Mouse (Mus musculus) cerebellum, postnatal 36 days (tissue): ENCODE measurements around the gene Rbm14.

ENCODE experiments used
- DNase-seq, 2 experiments: peaks; one replicate each; pipeline ENCODE4 v3.0.0; 2021 to 2022; ENCODE audit warnings: mixed read lengths in 2 of 2

Rbm14 gene

DNA sequence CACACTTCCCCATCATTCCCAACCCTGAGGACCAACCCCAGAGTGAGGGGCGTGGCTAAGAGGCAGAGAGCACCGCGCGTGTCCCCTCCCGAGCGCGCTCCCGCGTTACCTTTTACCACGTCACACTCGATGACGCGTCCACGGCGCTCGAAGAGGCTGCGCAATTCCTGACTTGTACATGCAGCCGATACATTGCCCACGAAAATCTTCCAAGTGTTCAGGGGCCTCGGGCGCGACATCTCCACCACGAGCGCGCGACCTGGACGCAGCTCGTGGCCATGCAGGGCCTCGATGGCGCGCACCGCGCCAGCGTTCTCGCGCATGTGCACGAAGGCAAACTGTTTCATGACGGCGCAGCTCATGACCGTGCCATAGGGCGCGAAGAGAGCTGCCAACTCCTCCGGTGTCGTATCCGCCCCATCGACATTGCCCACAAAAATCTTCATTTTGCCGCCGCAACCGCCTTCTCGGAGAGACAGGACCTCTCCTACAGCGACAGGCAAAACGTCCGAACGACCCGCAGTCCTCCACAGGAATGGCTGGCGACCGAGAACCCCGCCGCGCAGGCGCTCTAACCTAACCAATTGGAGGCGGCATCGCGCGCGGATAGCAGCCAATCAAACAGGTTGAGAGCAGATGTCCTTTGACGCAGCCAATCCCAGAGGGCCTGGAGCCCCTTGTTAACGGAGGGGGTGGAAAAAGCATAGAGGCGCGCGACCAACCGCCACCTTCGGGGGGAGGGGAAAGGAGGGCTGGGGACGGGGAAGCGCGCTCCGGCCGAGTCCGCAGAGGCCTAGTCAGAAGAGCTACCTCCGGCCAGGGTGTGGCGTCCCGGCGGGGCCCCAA lies at the start of gene Rbm14, which contains the start of gene Gm21992:
Gene Rbm14, minus strand, starts transcription at position 572 of the 846 bp plus-strand sequence.
Gene Gm21992, minus strand, starts transcription at position 550 of the 846 bp plus-strand sequence.
- DNase-seq: peak; percentile 98 to 99

DNA sequence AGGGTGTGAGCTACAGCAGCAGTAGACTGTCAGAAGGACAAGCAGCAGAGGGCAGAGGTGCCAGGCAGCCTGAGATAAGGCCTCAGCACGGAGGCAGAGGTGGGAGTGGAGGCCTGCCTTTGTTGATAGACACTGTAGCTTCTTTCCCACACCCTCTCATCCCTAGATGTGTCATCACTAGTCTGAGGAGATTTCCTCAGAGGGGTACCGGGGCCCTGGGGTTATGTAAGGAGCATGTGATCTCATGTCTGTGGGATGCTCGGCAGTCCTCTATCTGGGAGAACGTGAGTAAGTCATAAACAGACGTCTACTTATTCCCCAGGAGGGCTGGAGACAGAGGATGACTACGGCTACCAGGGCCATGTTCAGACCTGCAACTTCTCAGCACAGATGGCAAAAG lies 47.6 kb upstream of the Rbm14 start:
- DNase-seq: no peak

- DNase-seq: no peak
Measured at GRCm38 (mm10) chr19:4855951-4856350, 44.5 kb upstream of the Rbm14 start.

DNA sequence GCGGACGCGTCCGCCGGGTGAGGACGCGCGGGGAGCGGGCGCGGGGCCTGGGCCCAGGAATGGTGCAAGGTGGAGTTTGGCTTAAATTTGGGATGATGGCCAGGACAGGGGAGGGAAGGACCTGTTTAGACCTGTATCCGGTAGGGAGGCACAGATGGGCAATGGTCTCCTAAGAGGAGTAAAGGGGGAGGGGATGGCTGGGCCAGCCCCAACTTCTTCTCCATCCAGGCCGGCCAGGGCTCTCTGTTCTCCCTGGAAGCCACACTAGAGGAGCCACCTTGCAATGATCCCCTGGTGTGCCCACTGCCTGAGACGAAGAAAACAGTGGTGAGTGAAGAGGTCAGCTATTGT lies 44.0 kb upstream of the Rbm14 start:
- no peak for DNase-seq

- DNase-seq: peak; percentile 95 to 97
Measured at GRCm38 (mm10) chr19:4854552-4855469, 43.4 kb upstream of the Rbm14 start, which contains the start of gene Ctsf. Gene Ctsf, plus strand, starts transcription at chr19:4855130.

GRCm38 (mm10) chr19:4850281-4850680 lies 38.8 kb upstream of the Rbm14 start:
- no peak for DNase-seq

DNA sequence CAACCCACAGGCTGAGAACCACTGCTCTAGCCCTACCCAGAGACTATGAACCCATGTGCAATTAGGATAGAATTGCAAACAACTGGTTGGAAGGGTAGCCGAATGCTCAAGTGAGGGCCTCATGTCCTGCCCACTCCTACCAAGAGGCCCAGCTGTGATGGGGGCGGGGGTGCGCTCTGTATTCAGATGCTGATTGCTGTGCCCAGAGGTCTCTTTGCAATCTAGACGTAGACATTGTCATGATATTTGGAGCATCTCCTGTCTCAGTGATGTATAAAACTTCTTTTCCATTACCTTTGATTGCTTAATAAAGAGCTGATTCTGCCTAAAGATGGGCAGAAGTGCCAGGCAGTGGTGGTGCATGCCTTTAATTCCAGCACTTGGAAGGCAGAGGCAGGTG lies 38.4 kb upstream of the Rbm14 start:
- DNase-seq: no peak

DNA sequence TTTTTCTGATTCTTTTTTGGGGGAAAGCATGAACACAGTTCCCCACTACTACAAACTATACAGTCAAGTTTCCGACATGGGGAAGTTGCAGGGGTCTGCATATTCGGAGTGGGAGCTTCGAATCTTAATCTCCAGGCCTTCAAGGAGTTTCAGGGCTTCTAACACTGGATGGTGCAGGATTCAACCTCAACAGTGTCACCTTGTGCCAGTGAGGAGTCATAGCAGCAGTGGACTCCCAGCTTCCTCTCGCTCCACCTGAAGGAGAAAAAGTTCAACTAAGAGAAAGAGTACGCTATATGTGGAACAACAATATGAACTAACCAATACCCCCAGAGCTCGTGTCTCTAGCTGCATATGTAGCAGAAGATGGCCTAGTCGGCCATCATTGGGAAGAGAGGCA lies 36.1 kb upstream of the Rbm14 start:
- DNase-seq: peak; percentile 31 to 37

GRCm38 (mm10) chr19:4845846-4846245 lies 34.4 kb upstream of the Rbm14 start:
- no peak for DNase-seq

- no peak for DNase-seq
Measured at GRCm38 (mm10) chr19:4842611-4843010, 31.2 kb upstream of the Rbm14 start.

GRCm38 (mm10) chr19:4840848-4841247 lies 29.4 kb upstream of the Rbm14 start:
- DNase-seq: no peak

DNA sequence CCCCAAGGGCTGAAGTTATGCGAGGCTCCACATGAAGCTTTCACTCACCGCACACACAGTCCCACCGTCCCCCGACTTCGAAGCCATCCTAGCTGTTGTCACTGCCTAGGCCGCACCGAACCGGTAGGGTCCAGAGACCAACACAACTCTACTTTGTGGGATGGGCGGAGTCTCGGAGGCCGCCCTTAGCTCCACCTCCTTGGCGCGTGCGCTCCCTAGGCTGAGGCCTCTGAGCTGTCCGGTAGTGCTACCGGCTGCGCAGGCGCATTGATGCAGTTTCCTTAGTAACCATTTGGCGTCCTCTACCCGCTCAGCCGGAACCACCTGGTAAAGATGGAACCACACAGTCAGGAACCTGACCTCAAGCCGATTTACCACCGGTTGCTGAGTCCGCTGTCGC lies 27.7 kb upstream of the Rbm14 start, which contains the start of the genes Ccs and Ccdc87:
Gene Ccs, minus strand, starts transcription at position 184 of the 400 bp plus-strand sequence.
Gene Ccdc87, plus strand, starts transcription at position 218 of the 400 bp plus-strand sequence.
- peak; percentile 97 to 98 for DNase-seq

DNA sequence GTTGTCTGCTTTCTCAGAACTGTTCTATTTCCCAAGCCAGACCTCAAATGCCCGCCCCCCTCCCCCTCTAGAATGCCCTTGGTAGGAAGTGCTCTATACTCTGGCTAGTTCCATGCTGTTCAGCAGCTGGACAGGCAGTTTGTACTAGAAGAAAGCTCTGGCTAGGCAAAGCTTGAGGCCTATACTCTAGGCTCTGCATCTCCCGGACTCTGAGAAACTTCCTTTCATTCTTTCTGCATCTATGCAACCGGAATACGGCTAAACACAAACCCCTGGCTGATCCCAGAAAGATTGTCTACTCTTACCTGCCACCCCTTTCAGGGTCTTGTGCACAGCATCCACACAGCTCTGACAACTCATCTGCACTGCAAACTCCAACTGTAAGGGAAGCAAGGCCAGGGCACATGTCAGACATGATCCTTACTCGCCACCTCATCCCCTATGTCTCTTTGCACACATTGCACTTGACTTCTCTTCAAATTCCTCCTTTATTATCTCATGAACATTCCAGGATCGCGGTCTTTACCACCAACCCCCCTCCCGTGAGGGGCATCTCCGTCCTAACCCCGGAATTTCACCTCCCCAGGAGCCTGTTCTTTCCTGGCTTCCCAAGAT lies 27.2 kb upstream of the Rbm14 start:
- DNase-seq: no peak

GRCm38 (mm10) chr19:4837049-4837448 lies 25.6 kb upstream of the Rbm14 start:
- DNase-seq: no peak

DNA sequence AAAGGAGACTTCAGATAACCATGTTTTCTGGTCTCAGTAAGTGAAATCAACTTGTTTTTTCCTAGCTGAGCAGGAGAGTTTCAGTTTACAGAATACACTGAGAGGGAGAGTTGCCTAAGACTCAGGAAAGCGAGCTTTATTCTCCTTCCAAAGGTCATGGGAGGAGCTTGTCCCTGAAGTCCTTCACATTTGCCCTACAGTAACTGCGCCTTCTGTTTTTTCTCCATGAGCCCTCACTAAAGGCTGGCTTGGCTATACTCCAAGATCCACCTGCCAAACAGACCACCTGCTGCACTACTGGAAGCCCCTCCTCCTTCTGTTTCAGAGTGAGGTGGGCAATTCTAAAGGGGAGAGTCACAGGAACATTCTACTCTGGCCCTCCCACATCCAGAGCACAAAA lies 24.7 kb upstream of the Rbm14 start:
- DNase-seq: no peak

DNA sequence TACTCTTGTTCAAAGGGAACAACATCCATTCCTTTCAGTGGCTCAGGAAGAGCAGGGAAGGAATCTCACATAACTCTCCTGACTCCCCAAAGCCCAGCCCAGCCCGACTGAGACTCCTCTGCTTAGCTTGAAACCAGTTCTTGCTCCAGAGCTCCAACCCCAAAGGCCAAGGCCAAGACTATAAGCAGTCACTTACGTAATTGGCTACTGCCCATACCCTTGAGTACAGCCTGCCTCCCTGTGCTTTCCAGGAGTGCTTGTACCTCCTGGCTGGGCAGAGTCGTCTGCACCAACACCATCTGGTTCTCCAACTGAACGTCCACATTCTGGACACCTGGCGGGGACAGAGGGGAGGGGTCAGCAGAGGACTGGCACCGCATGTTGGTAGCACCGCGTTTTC lies 22.5 kb upstream of the Rbm14 start:
- DNase-seq: no peak

GRCm38 (mm10) chr19:4829156-4829555 lies 17.7 kb upstream of the Rbm14 start:
- peak; percentile 83 to 85 for DNase-seq

- no peak for DNase-seq
Measured at GRCm38 (mm10) chr19:4828444-4829114, 17.1 kb upstream of the Rbm14 start.

DNA sequence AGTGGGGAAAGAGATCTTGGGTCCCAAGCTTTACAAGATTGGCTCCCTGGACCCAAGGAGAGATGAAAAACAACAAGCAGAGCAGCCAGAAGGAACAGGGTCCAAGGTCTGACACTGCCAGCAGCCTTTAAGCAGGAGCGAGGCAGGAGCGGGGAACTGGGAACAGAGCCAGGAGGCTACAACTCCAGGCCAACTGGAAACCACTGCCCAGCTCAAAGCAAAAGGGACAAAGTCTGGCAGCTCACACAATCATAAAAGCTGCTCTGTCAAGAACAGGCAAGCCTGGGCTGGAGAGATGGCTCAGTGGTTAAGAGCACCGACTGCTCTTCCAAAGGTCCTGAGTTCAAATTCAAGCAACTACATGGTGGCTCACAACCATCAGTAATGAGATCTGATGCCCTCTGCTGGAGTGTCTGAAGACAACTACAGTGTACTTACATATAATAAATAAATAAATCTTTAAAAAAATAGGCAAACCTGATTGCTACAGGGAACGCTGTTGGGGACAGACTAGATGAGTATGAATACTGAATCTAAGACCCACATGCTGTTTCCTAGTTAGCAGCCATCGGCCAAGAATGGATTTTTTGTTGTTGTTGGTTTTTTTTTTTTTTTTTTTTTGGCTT lies 9.4 kb upstream of the Rbm14 start:
- peak; percentile 40 to 47 for DNase-seq

GRCm38 (mm10) chr19:4817182-4817835 lies 5.9 kb upstream of the Rbm14 start:
- DNase-seq: no peak

- DNase-seq: peak; percentile 31 to 36
Measured at GRCm38 (mm10) chr19:4813015-4813414, 1.6 kb upstream of the Rbm14 start.
